Mouse (Mus musculus) MEL (cell line): Measurements from ENCODE around the gene Kit. TPM values are rescaled to one million over a fixed set of nuclear protein-coding genes. Genes with fewer than 3 reads are reported as not detected.

Source experiments
- DNase-seq: peaks from one replicate; pipeline ENCODE4 v3.0.0; 2011; ENCODE audit warnings: low read depth, low spot score
- H3K27ac ChIP-seq: 2 replicates; pipeline ENCODE4 v1.5.1; 2012; ENCODE audit warnings: low read depth, mild to moderate bottlenecking, control low read depth, low read length, moderate library complexity; ENCODE audit not compliant: control insufficient read depth
- H3K27me3 ChIP-seq, 2 experiments: fragments of 150-350 bp in 1 of 2; sonication (generic) in 1 of 2; 2 replicates each; pipeline ENCODE4 v1.6.1; 2012; ENCODE audit warnings: low read length in 2 of 2, mild to moderate bottlenecking in 2 of 2, improper control_type of control experiment in 1 of 2, moderate library complexity in 1 of 2; ENCODE audit not compliant: insufficient read depth in 2 of 2, control insufficient read depth in 1 of 2
- H3K36me3 ChIP-seq, 2 experiments: 2 replicates each; pipeline ENCODE4 v1.6.1; 2012 to 2014; ENCODE audit warnings: low read length in 2 of 2, improper control_type of control experiment in 1 of 2, inconsistent platforms in 1 of 2, mild to moderate bottlenecking in 1 of 2; ENCODE audit not compliant: insufficient read depth in 2 of 2, control insufficient read depth in 1 of 2
- H3K4me1 ChIP-seq, 2 experiments: fragments of 150-350 bp in 1 of 2; sonication (generic) in 1 of 2; 2 replicates each; pipeline ENCODE4 v1.6.1; 2012; ENCODE audit warnings: low read length in 2 of 2, improper control_type of control experiment in 1 of 2, mild to moderate bottlenecking in 1 of 2; ENCODE audit not compliant: insufficient read depth in 2 of 2, control insufficient read depth in 1 of 2
- H3K4me3 ChIP-seq, 2 experiments: fragments of 150-350 bp in 1 of 2; sonication (generic) in 1 of 2; 2 replicates each; pipeline ENCODE4 v1.5.1; 2012; ENCODE audit warnings: low read depth in 2 of 2, low read length in 2 of 2, mild to moderate bottlenecking in 2 of 2, moderate library complexity in 2 of 2, control low read depth in 1 of 2, improper control_type of control experiment in 1 of 2; ENCODE audit not compliant: control insufficient read depth in 1 of 2, insufficient read depth in 1 of 2
- H3K79me2 ChIP-seq: 2 replicates; pipeline ENCODE4 v1.6.1; 2012; ENCODE audit warnings: mild to moderate bottlenecking, low read length, moderate library complexity; ENCODE audit not compliant: control insufficient read depth, poor library complexity, insufficient read depth
- H3K9ac ChIP-seq: 2 replicates; pipeline ENCODE4 v1.6.1; 2012; ENCODE audit warnings: low read depth, mild to moderate bottlenecking, control low read depth, low read length, moderate library complexity; ENCODE audit not compliant: control insufficient read depth, poor library complexity, severe bottlenecking
- H3K9me3 ChIP-seq: fragments of 150-350 bp; sonication (generic); replicated peaks from 2 replicates; pipeline ENCODE4 v1.6.1; 2012; ENCODE audit warnings: mild to moderate bottlenecking, low read length, improper control_type of control experiment, moderate library complexity; ENCODE audit not compliant: insufficient read depth
- CHD1 ChIP-seq: IDR thresholded peaks from 2 replicates; pipeline ENCODE4 v1.6.1; 2012; ENCODE audit warnings: low read depth, mild to moderate bottlenecking, inconsistent platforms, low read length, improper control_type of control experiment
- ELF1 ChIP-seq: IDR thresholded peaks from 2 replicates; pipeline ENCODE4 v1.6.1; 2014; ENCODE audit warnings: low read depth, mild to moderate bottlenecking, inconsistent platforms, low read length, improper control_type of control experiment, moderate library complexity
- GATA1 ChIP-seq: IDR thresholded peaks from 2 replicates; pipeline ENCODE4 v1.6.1; 2011; ENCODE audit warnings: low read depth, low read length, improper control_type of control experiment
- HCFC1 ChIP-seq: IDR thresholded peaks from 2 replicates; pipeline ENCODE4 v1.6.1; 2012; ENCODE audit warnings: low read depth, mild to moderate bottlenecking, inconsistent platforms, low read length, improper control_type of control experiment, moderate library complexity
- JUND ChIP-seq: IDR thresholded peaks from 2 replicates; pipeline ENCODE4 v1.6.1; 2011; ENCODE audit warnings: low read depth, mild to moderate bottlenecking, improper control_type of control experiment, low read length
- MAZ ChIP-seq: IDR thresholded peaks from 2 replicates; pipeline ENCODE4 v1.6.1; 2012; ENCODE audit warnings: low read depth, mild to moderate bottlenecking, inconsistent platforms, low read length, improper control_type of control experiment
- MEF2A ChIP-seq: IDR thresholded peaks from 2 replicates; pipeline ENCODE4 v1.6.1; 2014; ENCODE audit warnings: low read depth, mild to moderate bottlenecking, inconsistent platforms, low read length, improper control_type of control experiment; ENCODE audit not compliant: poor library complexity, insufficient replicate concordance, severe bottlenecking; ENCODE audit errors: extremely low read depth
- MYB ChIP-seq: IDR thresholded peaks from 2 replicates; pipeline ENCODE4 v1.6.1; 2011; ENCODE audit warnings: mild to moderate bottlenecking, low read depth, low read length, improper control_type of control experiment
- MYC ChIP-seq: IDR thresholded peaks from 2 replicates; pipeline ENCODE4 v1.6.1; 2011; ENCODE audit warnings: low read depth, mild to moderate bottlenecking, low read length, improper control_type of control experiment, moderate library complexity
- NELFE ChIP-seq: IDR thresholded peaks from 2 replicates; pipeline ENCODE4 v1.6.1; 2011; ENCODE audit warnings: low read depth, low read length, improper control_type of control experiment
- NRF1 ChIP-seq: IDR thresholded peaks from 2 replicates; pipeline ENCODE4 v1.6.1; 2014; ENCODE audit warnings: low read depth, mild to moderate bottlenecking, inconsistent platforms, low read length, improper control_type of control experiment, moderate library complexity; ENCODE audit not compliant: poor library complexity, insufficient read depth, severe bottlenecking
- RAD21 ChIP-seq: IDR thresholded peaks from 2 replicates; pipeline ENCODE4 v1.6.1; 2011; ENCODE audit warnings: mild to moderate bottlenecking, low read depth, low read length, improper control_type of control experiment
- SMC3 ChIP-seq: IDR thresholded peaks from 2 replicates; pipeline ENCODE4 v1.6.1; 2011; ENCODE audit warnings: low read depth, low read length, improper control_type of control experiment
- TAL1 ChIP-seq: IDR thresholded peaks from 2 replicates; pipeline ENCODE4 v1.6.1; 2012; ENCODE audit warnings: mild to moderate bottlenecking, inconsistent platforms, low read length, moderate library complexity, mixed read lengths
- TBP ChIP-seq: IDR thresholded peaks from 2 replicates; pipeline ENCODE4 v1.8.0; 2011; ENCODE audit warnings: low read depth, low read length, improper control_type of control experiment
- UBTF ChIP-seq: IDR thresholded peaks from 2 replicates; pipeline ENCODE4 v1.6.1; 2012; ENCODE audit warnings: low read depth, mild to moderate bottlenecking, inconsistent platforms, low read length, improper control_type of control experiment, moderate library complexity, borderline replicate concordance; ENCODE audit not compliant: insufficient read depth
- polyA plus RNA-seq, 2 experiments: library from polyadenylated mRNA; stranded (reverse) in 1 of 2; unstranded in 1 of 2; fragments of >175 nt in 1 of 2; fragments of >200 nt in 1 of 2; gene quantifications; 2 replicates each; pipeline versions ENCODE4 v1.2.1 to v1.2.4; 2012; ENCODE audit warnings: low replicate concordance in 2 of 2, low read depth in 1 of 2; ENCODE audit not compliant: insufficient read length in 2 of 2, insufficient read depth in 1 of 2, missing spikeins in 1 of 2
- total RNA-seq: library from RNA; depleted of rRNA; stranded (reverse); fragments of 300-350 nt; gene quantifications from 2 replicates; pipeline ENCODE4 v1.2.3, GENCODE M21; 2012

Kit gene
- total and polyA plus RNA-seq, 3 experiments = 1.0 to 1.8 TPM; not detected in 1

DNA sequence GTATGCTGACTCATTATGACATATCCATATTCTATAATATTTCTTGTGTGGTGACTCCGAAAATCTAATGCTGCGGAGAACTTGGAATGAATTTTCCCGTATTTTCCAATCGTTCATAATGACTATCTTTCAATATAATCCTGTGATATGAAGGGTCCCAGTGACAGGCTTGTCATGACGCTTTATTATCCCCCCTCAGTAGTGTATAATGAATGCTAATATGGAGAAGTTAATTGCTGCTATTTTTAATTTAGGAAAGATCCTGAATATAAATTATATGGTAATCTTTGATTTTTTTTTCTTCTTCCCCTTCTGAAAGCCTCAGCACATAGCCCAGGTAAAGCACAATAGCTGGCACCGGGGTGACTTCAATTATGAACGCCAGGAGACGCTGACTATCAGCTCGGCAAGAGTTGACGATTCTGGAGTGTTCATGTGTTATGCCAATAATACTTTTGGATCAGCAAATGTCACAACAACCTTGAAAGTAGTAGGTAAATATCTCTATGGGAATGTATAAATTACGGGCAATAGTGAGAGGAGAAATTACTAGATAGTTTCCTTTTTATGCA lies 40.4 kb downstream of the Kit start:
- H3K9me3 ChIP-seq = no peaks in the 10 kb centered on the region

DNA sequence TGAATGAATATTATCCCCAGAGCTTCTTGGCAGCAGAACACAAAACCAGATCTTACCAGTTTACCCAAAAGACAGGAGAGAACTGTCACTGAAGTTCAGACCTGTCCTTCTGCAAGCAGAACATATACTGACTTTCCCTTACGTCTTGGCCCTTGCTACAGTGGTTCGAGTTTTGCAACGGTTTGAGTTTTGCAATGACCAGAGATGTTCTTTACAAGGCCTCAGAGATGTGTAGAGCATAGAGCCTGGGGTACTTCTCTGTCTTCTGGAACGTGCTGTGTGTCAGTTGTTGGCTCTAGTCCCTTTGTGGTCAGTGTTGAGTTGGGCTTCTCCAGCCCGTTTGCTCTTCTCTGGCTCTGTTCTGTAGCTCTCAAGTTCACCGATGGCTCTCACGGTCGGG lies 40.9 kb downstream of the Kit start:
- Histone ChIP-seq H3K9ac (no peak overlapping the region), H3K27me3 (no peaks in the 10 kb centered on the region), H3K27ac (no peak overlapping the region), H3K36me3 (no peaks in the 10 kb centered on the region), H3K4me3 (no peak overlapping the region), H3K79me2 (no peaks in the 10 kb centered on the region), H3K9me3 (no peaks in the 10 kb centered on the region), H3K4me1 (no peaks in the 10 kb centered on the region)
- no peak for DNase-seq
- no peak for TF ChIP-seq JUND
- no peak for TF ChIP-seq HCFC1
- TF ChIP-seq SMC3 = no peak
- no peak for TF ChIP-seq RAD21
- TF ChIP-seq TBP = no peak
- no peak for TF ChIP-seq CHD1
- TF ChIP-seq, all 39 proteins: peak for 0

More for the DNA sequence above, 40.4 kb downstream of the Kit start:
- H3K27me3 ChIP-seq = no peaks in the 10 kb centered on the region
- no peak overlapping the region for H3K4me3 ChIP-seq
- H3K36me3 ChIP-seq = no peaks in the 10 kb centered on the region
- DNase-seq = no peak
- H3K27ac ChIP-seq = no peak overlapping the region
- H3K4me1 ChIP-seq = peaks cover 0 to 3% of the 10 kb centered on the region in 2 experiments; a peak in 1 of 4 replicates
- H3K9ac ChIP-seq = no peak overlapping the region
- H3K79me2 ChIP-seq = no peaks in the 10 kb centered on the region
- TF ChIP-seq TAL1 (no peak), NRF1 (no peak), MYC (no peak), NELFE (no peak), UBTF (no peak), ELF1 (no peak), MEF2A (no peak), GATA1 (no peak), MYB (no peak), MAZ (no peak)
